Mouse (Mus musculus) embryonic facial prominence, embryonic 13.5 days (tissue): ENCODE data around the gene Gm21830. TPM values are rescaled to one million over a fixed set of nuclear protein-coding genes. Genes with fewer than 3 reads are reported as not detected.
"Not testable (repeated sequence)": the region's sequence is repeated elsewhere in the genome, so short reads cannot be mapped to it uniquely, and the experiment has no call there.

Source experiments
- ATAC-seq: fragments of 200-750 bp; cut with Nextera tagmentation; 2 replicates; pipeline ENCODE4 v1.8.0; 2017; ENCODE audit warnings: low read depth; ENCODE audit not compliant: insufficient number of reproducible peaks, insufficient read depth, low FRiP score, low TSS enrichment
- H3K27ac ChIP-seq: fragments of 300-500 bp; sonication (generic); 2 replicates; pipeline ENCODE4 v1.5.1; 2015; ENCODE audit warnings: moderate library complexity, mild to moderate bottlenecking, inconsistent platforms
- H3K27me3 ChIP-seq: fragments of 300-500 bp; sonication (generic); 2 replicates; pipeline ENCODE4 v1.6.1; 2015; ENCODE audit warnings: mild to moderate bottlenecking, inconsistent platforms
- H3K36me3 ChIP-seq: fragments of 300-500 bp; sonication (generic); 2 replicates; pipeline ENCODE4 v1.6.1; 2015; ENCODE audit warnings: mild to moderate bottlenecking, inconsistent platforms
- H3K4me1 ChIP-seq: fragments of 300-500 bp; sonication (generic); 2 replicates; pipeline ENCODE4 v1.6.1; 2015; ENCODE audit warnings: inconsistent platforms
- H3K4me2 ChIP-seq: fragments of 300-500 bp; sonication (generic); 2 replicates; pipeline ENCODE4 v1.6.1; 2015; ENCODE audit warnings: moderate library complexity, mild to moderate bottlenecking, inconsistent platforms
- H3K4me3 ChIP-seq: fragments of 300-500 bp; sonication (generic); 2 replicates; pipeline ENCODE4 v1.5.1; 2015; ENCODE audit warnings: mild to moderate bottlenecking, inconsistent platforms
- H3K9ac ChIP-seq: fragments of 300-500 bp; sonication (generic); 2 replicates; pipeline ENCODE4 v1.6.1; 2015; ENCODE audit warnings: mild to moderate bottlenecking, inconsistent platforms
- H3K9me3 ChIP-seq: fragments of 300-500 bp; sonication (generic); 2 replicates; pipeline ENCODE4 v1.6.1; 2016; ENCODE audit warnings: inconsistent platforms
- WGBS: fragments of 180-500 bp; shearing (Covaris S2); methylation state at CpG from one replicate; pipeline ENCODE4 v1.1.7; 2015; ENCODE audit warnings: mixed read lengths; 5-methylcytosine and 5-hydroxymethylcytosine counted together
- polyA plus RNA-seq: library from polyadenylated mRNA; unstranded; fragments of >200 nt; fragmentation: Nextera tagmentation; extraction: Ambion mirVana; gene quantifications from 2 replicates; pipeline ENCODE4 v1.2.1, GENCODE M21; 2015

The Gm21830 gene
- not detected in 2 replicates for polyA plus RNA-seq

- H3K9ac ChIP-seq, H3K4me3 ChIP-seq, ATAC-seq, H3K27ac ChIP-seq, H3K36me3 ChIP-seq, H3K27me3 ChIP-seq, H3K9me3 ChIP-seq, H3K4me2 ChIP-seq, H3K4me1 ChIP-seq: not testable (repeated sequence)
- WGBS = no CpG with 5 or more reads among the region's 1 CpGs
These were observed at the start of gene Gm21830 for GRCm38 (mm10) chr2:67413425-67413824. Gm21830 (plus strand) TSS chr2:67413725.

- Histone ChIP-seq H3K27ac (no peak overlapping the region), H3K4me2 (no peak overlapping the region), H3K36me3 (no peaks in the 10 kb centered on the region), H3K4me1 (no peaks in the 10 kb centered on the region), H3K4me3 (no peak overlapping the region), H3K9me3 (no peaks in the 10 kb centered on the region), H3K9ac (no peak overlapping the region), H3K27me3 (no peaks in the 10 kb centered on the region)
- 73% methylated on average over 2 of the region's 2 CpGs for WGBS
- no peak for ATAC-seq
These were observed 49.0 kb upstream of the Gm21830 start for GRCm38 (mm10) chr2:67364506-67364905.

GRCm38 (mm10) chr2:67378504-67378903, 35.0 kb upstream of the Gm21830 start:
- no peak overlapping the region for H3K4me3 ChIP-seq
- H3K27me3 ChIP-seq = no peaks in the 10 kb centered on the region
- H3K9ac ChIP-seq = no peak overlapping the region
- no peaks in the 10 kb centered on the region for H3K36me3 ChIP-seq
- no peak for ATAC-seq
- WGBS = 71% methylated on average over 3 of the region's 3 CpGs
- H3K27ac ChIP-seq = no peak overlapping the region
- H3K9me3 ChIP-seq = no peaks in the 10 kb centered on the region
- no peak overlapping the region for H3K4me2 ChIP-seq
- no peaks in the 10 kb centered on the region for H3K4me1 ChIP-seq

- Histone ChIP-seq H3K36me3 (no peaks in the 10 kb centered on the region), H3K4me3 (no peak overlapping the region), H3K27me3 (no peaks in the 10 kb centered on the region), H3K27ac (no peak overlapping the region), H3K4me1 (no peaks in the 10 kb centered on the region), H3K4me2 (no peak overlapping the region), H3K9ac (no peak overlapping the region), H3K9me3 (no peaks in the 10 kb centered on the region)
- ATAC-seq = no peak
These were observed 7.3 kb downstream of the Gm21830 start for GRCm38 (mm10) chr2:67420853-67421252.

GRCm38 (mm10) chr2:67422799-67423198, 9.3 kb downstream of the Gm21830 start:
- Histone ChIP-seq H3K4me3 (no peak overlapping the region), H3K9me3 (no peaks in the 10 kb centered on the region), H3K9ac (no peak overlapping the region), H3K4me1 (no peaks in the 10 kb centered on the region), H3K27me3 (no peaks in the 10 kb centered on the region), H3K36me3 (no peaks in the 10 kb centered on the region), H3K27ac (no peak overlapping the region), H3K4me2 (no peak overlapping the region)
- WGBS = 87% methylated on average over 1 of the region's 1 CpGs
- no peak for ATAC-seq

GRCm38 (mm10) chr2:67433081-67433480, 19.6 kb downstream of the Gm21830 start, which contains the start of gene Gm26727:
Gm26727 (minus strand) TSS chr2:67433181.
- H3K27me3 ChIP-seq = no peaks in the 10 kb centered on the region
- H3K9ac ChIP-seq = no peak within 1 kb of the TSS
- 62% methylated on average over 2 of the region's 2 CpGs for WGBS
- no peaks in the 10 kb centered on the region for H3K9me3 ChIP-seq
- H3K27ac ChIP-seq = no peak within 1 kb of the TSS
- H3K4me3 ChIP-seq = no peak within 1 kb of the TSS
- H3K36me3 ChIP-seq = no peaks in the 10 kb centered on the region
- no peak within 1 kb of the TSS for H3K4me2 ChIP-seq
- H3K4me1 ChIP-seq = no peaks in the 10 kb centered on the region
- ATAC-seq = no peak

GRCm38 (mm10) chr2:67438309-67438708, 24.8 kb downstream of the Gm21830 start:
- H3K27ac ChIP-seq = no peak overlapping the region
- no peaks in the 10 kb centered on the region for H3K36me3 ChIP-seq
- 87% methylated on average over 8 of the region's 8 CpGs for WGBS
- no peaks in the 10 kb centered on the region for H3K27me3 ChIP-seq
- H3K4me3 ChIP-seq = no peak overlapping the region
- H3K9ac ChIP-seq = no peak overlapping the region
- ATAC-seq = no peak
- H3K9me3 ChIP-seq = no peaks in the 10 kb centered on the region
- H3K4me1 ChIP-seq = no peaks in the 10 kb centered on the region
- H3K4me2 ChIP-seq = no peak overlapping the region

- H3K4me2 ChIP-seq = no peak within 1 kb of the TSS
- H3K27me3 ChIP-seq = no peaks in the 10 kb centered on the region
- H3K27ac ChIP-seq = no peak within 1 kb of the TSS
- H3K4me1 ChIP-seq = no peaks in the 10 kb centered on the region
- no peak for ATAC-seq
- 70% methylated on average over 3 of the region's 3 CpGs for WGBS
- H3K36me3 ChIP-seq = no peaks in the 10 kb centered on the region
- no peak within 1 kb of the TSS for H3K4me3 ChIP-seq
- no peaks in the 10 kb centered on the region for H3K9me3 ChIP-seq
- no peak within 1 kb of the TSS for H3K9ac ChIP-seq
These were observed 32.3 kb downstream of the Gm21830 start, which contains the start of gene Xirp2 for GRCm38 (mm10) chr2:67445780-67446179. Xirp2 (plus strand) TSS chr2:67446002.

- WGBS = 79% methylated on average over 1 of the region's 1 CpGs
- no peak for ATAC-seq
These were observed 33.2 kb downstream of the Gm21830 start for GRCm38 (mm10) chr2:67446772-67447171.

GRCm38 (mm10) chr2:67447206-67447605, 33.7 kb downstream of the Gm21830 start:
- Histone ChIP-seq H3K4me3 (no peak overlapping the region), H3K4me2 (peak overlapping the region; percentile 37), H3K27me3 (no peaks in the 10 kb centered on the region), H3K9me3 (no peaks in the 10 kb centered on the region), H3K27ac (no peak overlapping the region), H3K36me3 (no peaks in the 10 kb centered on the region), H3K9ac (no peak overlapping the region), H3K4me1 (no peaks in the 10 kb centered on the region)
- 39% methylated on average over 12 of the region's 12 CpGs for WGBS
- ATAC-seq = no peak

More at GRCm38 (mm10) chr2:67446772-67447171, 33.2 kb downstream of the Gm21830 start:
- Histone ChIP-seq H3K9ac (no peak overlapping the region), H3K27me3 (no peaks in the 10 kb centered on the region), H3K4me1 (no peaks in the 10 kb centered on the region), H3K4me3 (no peak overlapping the region), H3K27ac (no peak overlapping the region), H3K36me3 (no peaks in the 10 kb centered on the region), H3K9me3 (no peaks in the 10 kb centered on the region), H3K4me2 (no peak overlapping the region)

GRCm38 (mm10) chr2:67460857-67461256, 47.3 kb downstream of the Gm21830 start:
- Histone ChIP-seq H3K9ac (no peak overlapping the region), H3K27me3 (no peaks in the 10 kb centered on the region), H3K4me1 (0 out of 2 replicates have a peak, but pooled peaks cover 3% of the 10 kb centered on the region), H3K27ac (no peak overlapping the region), H3K9me3 (no peaks in the 10 kb centered on the region), H3K36me3 (no peaks in the 10 kb centered on the region), H3K4me3 (no peak overlapping the region), H3K4me2 (no peak overlapping the region)
- 59% methylated on average over 3 of the region's 3 CpGs for WGBS
- no peak for ATAC-seq

GRCm38 (mm10) chr2:67467036-67467435, 53.5 kb downstream of the Gm21830 start:
- Histone ChIP-seq H3K9ac (no peak overlapping the region), H3K27ac (no peak overlapping the region), H3K36me3 (no peaks in the 10 kb centered on the region), H3K27me3 (no peaks in the 10 kb centered on the region), H3K4me3 (no peak overlapping the region), H3K9me3 (no peaks in the 10 kb centered on the region), H3K4me2 (no peak overlapping the region), H3K4me1 (no peaks in the 10 kb centered on the region)
- ATAC-seq = no peak
- 89% methylated on average over 7 of the region's 7 CpGs for WGBS

- not testable (repeated sequence) for H3K27ac ChIP-seq, H3K9ac ChIP-seq, H3K36me3 ChIP-seq, H3K9me3 ChIP-seq, H3K4me1 ChIP-seq, H3K27me3 ChIP-seq, ATAC-seq, H3K4me3 ChIP-seq, H3K4me2 ChIP-seq
- 86% methylated on average over 5 of the region's 5 CpGs for WGBS
These were observed 56.5 kb downstream of the Gm21830 start for GRCm38 (mm10) chr2:67470030-67470429.
